Mouse (Mus musculus): ENCODE data around the gene Ncln.

DNA sequence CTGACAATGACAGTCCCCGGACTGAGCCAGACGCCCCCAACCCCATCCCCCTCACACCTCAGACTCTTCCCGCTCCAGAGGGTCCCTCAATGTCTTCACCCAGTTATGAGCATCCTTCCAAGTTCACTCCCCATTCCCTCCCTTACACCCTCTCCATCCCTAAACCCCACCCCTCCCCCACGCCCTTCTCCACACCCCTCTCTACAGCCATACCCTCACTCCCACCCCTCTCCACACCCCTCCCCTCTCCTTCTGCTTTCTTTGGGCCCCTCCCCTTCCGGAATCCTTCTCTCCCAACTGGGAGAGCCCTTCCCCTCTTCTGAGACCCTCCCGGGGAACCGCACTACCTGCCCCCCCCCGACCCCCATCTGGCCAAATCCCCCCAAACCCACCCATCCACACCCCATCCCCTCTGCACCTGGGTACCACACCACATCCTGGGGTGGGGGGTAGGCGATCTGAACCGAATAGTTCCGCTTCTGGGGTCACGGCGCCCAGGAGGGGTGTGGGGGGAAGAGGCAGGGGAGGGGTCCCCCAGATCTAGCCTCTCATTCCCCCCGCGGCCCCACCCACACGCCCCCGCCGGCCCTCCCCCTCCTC is 23.7 kb downstream of the Ncln start:
- TF ChIP-seq CTCF (IDR thresholded peaks at IDR 0.05; ENCODE audit: low read depth, low read length) = no peak
- TF ChIP-seq POLR2A (IDR thresholded peaks at IDR 0.05; ENCODE audit: borderline replicate concordance, low read depth, low read length) = no peak

Measured in bone marrow macrophage, adult 2 months (primary cell).